Mouse (Mus musculus): ENCODE results near the gene Celsr2. TPM values are rescaled to one million over a fixed set of nuclear protein-coding genes. Genes with fewer than 3 reads are reported as not detected.

Celsr2 gene
- total and polyA plus RNA-seq, 2 experiments from 2014 or later: 24.4 to 83.4 TPM

DNA sequence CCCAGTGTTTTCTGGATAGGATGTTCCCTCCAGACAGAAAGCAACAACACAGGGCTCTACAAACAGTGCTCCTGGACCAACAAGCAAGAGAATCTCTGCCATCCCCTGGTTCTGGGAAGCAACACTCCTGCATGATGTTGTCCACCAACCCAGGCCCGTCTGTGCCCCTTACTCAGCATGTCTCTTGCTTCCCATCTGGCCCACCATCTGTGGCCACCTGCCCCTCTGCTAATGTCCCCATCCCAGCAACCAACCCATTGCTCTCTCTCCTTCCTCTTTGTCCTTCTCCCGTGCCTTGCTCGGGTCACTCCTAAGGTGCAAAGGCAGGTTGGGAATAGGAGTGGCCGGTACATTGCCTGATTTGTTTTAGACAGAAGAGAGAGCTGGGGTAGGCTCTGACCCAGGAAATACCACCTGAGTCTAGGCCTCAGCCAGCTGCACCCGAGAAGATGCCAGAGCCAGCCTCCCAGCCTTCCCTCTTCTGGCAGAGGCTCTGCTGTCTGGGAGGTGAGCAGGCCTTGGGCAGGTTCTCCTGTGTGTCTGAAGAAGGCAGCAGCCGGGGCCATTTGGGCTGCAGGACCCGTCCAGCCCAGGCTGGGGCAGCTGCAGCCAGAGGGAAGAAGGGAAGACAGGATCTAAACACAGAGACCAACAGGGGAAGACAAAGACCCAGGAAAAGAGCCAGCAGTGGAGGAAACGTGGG lies 5.5 kb downstream of the Celsr2 start:
- ATAC-seq (ENCODE audit: low FRiP score): no peak
- DNase-seq (ENCODE audit: low spot score): peak; percentile 55

GRCm38 (mm10) chr3:108408517-108409008 lies 6.8 kb downstream of the Celsr2 start:
- H3K27ac ChIP-seq (ENCODE audit: low read depth, low read length): no peak overlapping the region
- no peak overlapping the region for H3K4me2 ChIP-seq (ENCODE audit: low read depth, low read length, poor library complexity, severe bottlenecking)
- H3K4me3 ChIP-seq (ENCODE audit: low read depth, low read length): no peak overlapping the region
- H3K27me3 ChIP-seq (ENCODE audit: insufficient read depth, low read length): no peaks in the 10 kb centered on the region
- H3K36me3 ChIP-seq (ENCODE audit: insufficient read depth, low read length): peaks cover 34% of the 10 kb centered on the region
- ATAC-seq (ENCODE audit: low FRiP score) (no peak), DNase-seq (ENCODE audit: low spot score) (no peak)
- no peak overlapping the region for H3K9ac ChIP-seq (replicated peaks; ENCODE audit: low read length, poor library complexity, severe bottlenecking)
- no peak for TF ChIP-seq CTCF (IDR thresholded peaks at IDR 0.05)
- 87% methylated on average over 8 of the region's 8 CpGs for WGBS
- no peaks in the 10 kb centered on the region for H3K9me3 ChIP-seq (ENCODE audit: low read length)
- peaks cover 31% of the 10 kb centered on the region for H3K4me1 ChIP-seq (ENCODE audit: insufficient read depth, low read length)

More for the DNA sequence above, 5.5 kb downstream of the Celsr2 start:
- Histone ChIP-seq H3K27ac (ENCODE audit: low read depth, low read length) (peak overlapping the region; percentile 72), H3K36me3 (ENCODE audit: insufficient read depth, low read length) (peaks cover 33% of the 10 kb centered on the region), H3K4me1 (ENCODE audit: insufficient read depth, low read length) (peaks cover 36% of the 10 kb centered on the region), H3K4me3 (ENCODE audit: low read depth, low read length) (peak overlapping the region; percentile 30), H3K9me3 (ENCODE audit: low read length) (no peaks in the 10 kb centered on the region), H3K9ac (replicated peaks; ENCODE audit: low read length, poor library complexity, severe bottlenecking) (peak overlapping the region; percentile 67), H3K4me2 (ENCODE audit: low read depth, low read length, poor library complexity, severe bottlenecking) (peak overlapping the region; percentile 63), H3K27me3 (ENCODE audit: insufficient read depth, low read length) (no peaks in the 10 kb centered on the region)
- 13% methylated on average over 8 of the region's 8 CpGs for WGBS
- no peak for TF ChIP-seq CTCF (IDR thresholded peaks at IDR 0.05)

DNA sequence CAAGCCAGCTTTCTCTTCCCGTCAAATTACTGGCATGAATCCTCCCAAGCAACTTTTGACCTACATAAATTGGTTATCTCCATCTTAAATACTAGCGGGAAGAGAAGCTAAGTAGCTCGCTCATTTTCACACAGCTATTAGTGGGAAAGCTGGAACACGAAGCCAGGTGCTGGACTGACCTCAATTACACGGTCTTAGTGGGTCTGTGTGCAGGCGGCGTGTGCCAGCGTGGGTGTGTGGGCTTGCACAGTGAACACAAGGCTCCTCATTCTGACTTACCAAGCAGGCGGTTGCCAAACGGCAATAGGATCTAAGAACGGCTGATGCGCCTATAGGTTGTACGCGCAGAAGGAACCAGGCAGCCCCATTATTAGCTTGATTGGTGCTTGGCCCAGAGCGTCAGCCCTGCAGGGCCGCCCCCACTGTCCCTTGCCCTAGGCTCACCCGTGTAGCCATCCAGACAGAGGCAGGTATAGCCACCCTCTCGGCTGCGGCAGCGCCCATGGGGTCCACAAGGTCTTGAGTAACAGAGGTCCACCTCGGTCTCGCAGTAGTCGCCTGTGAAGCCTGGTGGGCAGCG lies 9.0 kb downstream of the Celsr2 start:
- Histone ChIP-seq H3K4me1 (ENCODE audit: insufficient read depth, low read length) (peaks cover 22% of the 10 kb centered on the region), H3K27me3 (ENCODE audit: insufficient read depth, low read length) (no peaks in the 10 kb centered on the region), H3K36me3 (ENCODE audit: insufficient read depth, low read length) (peaks cover 30% of the 10 kb centered on the region), H3K9me3 (ENCODE audit: low read length) (no peaks in the 10 kb centered on the region), H3K4me3 (ENCODE audit: low read depth, low read length) (no peak overlapping the region), H3K27ac (ENCODE audit: low read depth, low read length) (no peak overlapping the region), H3K9ac (replicated peaks; ENCODE audit: low read length, poor library complexity, severe bottlenecking) (no peak overlapping the region), H3K4me2 (ENCODE audit: low read depth, low read length, poor library complexity, severe bottlenecking) (no peak overlapping the region)
- ATAC-seq (ENCODE audit: low FRiP score): no peak
- TF ChIP-seq CTCF (IDR thresholded peaks at IDR 0.05): no peak
- WGBS: 62% methylated on average over 24 of the region's 24 CpGs
- no peak for DNase-seq (ENCODE audit: low spot score)

- DNase-seq (ENCODE audit: low spot score) (peak; percentile 58), ATAC-seq (ENCODE audit: low FRiP score) (no peak)
- TF ChIP-seq CTCF (IDR thresholded peaks at IDR 0.05): no peak
- peak overlapping the region; percentile 6; the same call in 1 of the 2 replicates for H3K27ac ChIP-seq (ENCODE audit: low read depth, low read length)
- no peak overlapping the region for H3K9ac ChIP-seq (replicated peaks; ENCODE audit: low read length, poor library complexity, severe bottlenecking)
- no peak overlapping the region for H3K4me2 ChIP-seq (ENCODE audit: low read depth, low read length, poor library complexity, severe bottlenecking)
- H3K4me1 ChIP-seq (ENCODE audit: insufficient read depth, low read length): peaks cover 16% of the 10 kb centered on the region
- no peaks in the 10 kb centered on the region for H3K27me3 ChIP-seq (ENCODE audit: insufficient read depth, low read length)
- H3K36me3 ChIP-seq (ENCODE audit: insufficient read depth, low read length): peaks cover 37% of the 10 kb centered on the region
- WGBS: 17% methylated on average over 14 of the region's 14 CpGs
- H3K4me3 ChIP-seq (ENCODE audit: low read depth, low read length): no peak overlapping the region
- H3K9me3 ChIP-seq (ENCODE audit: low read length): no peaks in the 10 kb centered on the region
Measured at GRCm38 (mm10) chr3:108405536-108406305, 9.6 kb downstream of the Celsr2 start.

GRCm38 (mm10) chr3:108402528-108402920 lies 12.8 kb downstream of the Celsr2 start:
- Histone ChIP-seq H3K4me3 (ENCODE audit: low read depth, low read length) (no peak overlapping the region), H3K27ac (ENCODE audit: low read depth, low read length) (peak overlapping the region; percentile 0; the same call in 1 of the 2 replicates), H3K9me3 (ENCODE audit: low read length) (no peaks in the 10 kb centered on the region), H3K36me3 (ENCODE audit: insufficient read depth, low read length) (peaks cover 68% of the 10 kb centered on the region), H3K4me1 (ENCODE audit: insufficient read depth, low read length) (peaks cover 5% of the 10 kb centered on the region; the same call in 1 of the 2 replicates), H3K9ac (replicated peaks; ENCODE audit: low read length, poor library complexity, severe bottlenecking) (no peak overlapping the region), H3K27me3 (ENCODE audit: insufficient read depth, low read length) (no peaks in the 10 kb centered on the region), H3K4me2 (ENCODE audit: low read depth, low read length, poor library complexity, severe bottlenecking) (no peak overlapping the region)
- WGBS: 58% methylated on average over 15 of the region's 15 CpGs
- TF ChIP-seq CTCF (IDR thresholded peaks at IDR 0.05): no peak
- ATAC-seq (ENCODE audit: low FRiP score) (no peak), DNase-seq (ENCODE audit: low spot score) (peak; percentile 66)
